Mouse (Mus musculus): ENCODE measurements around the gene Rps6ka3. TPM values are rescaled to one million over a fixed set of nuclear protein-coding genes. Genes with fewer than 3 reads are reported as not detected.

Rps6ka3 gene
- polyA plus RNA-seq, 1 experiment from 2014 or later: 5.7 TPM

DNA sequence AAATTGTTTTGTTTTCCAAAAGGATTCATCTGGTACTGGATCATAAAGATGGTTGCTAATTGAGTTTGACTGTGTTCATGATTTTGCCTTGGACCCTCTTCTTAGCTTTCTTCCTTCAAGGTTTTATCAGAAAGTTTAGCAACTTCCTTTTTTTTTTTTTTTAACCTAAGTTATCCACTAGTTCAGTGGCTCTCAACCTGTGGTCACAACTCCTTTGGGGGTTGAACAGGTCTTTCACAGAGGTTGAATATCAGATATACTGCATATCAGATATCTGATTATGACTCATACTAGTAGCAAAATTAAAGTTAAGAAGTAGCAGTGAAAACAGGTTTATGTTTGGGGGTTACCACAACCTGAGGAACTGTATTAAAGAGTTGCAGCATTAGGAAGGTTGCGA, 85.8 kb downstream of the Rps6ka3 start:
- ATAC-seq (ENCODE audit: low FRiP score): no peak
- Histone ChIP-seq H3K4me1 (ENCODE audit: control insufficient read depth, insufficient read depth, low read length) (no peaks in the 10 kb centered on the region), H3K9ac (ENCODE audit: low read length) (no peak overlapping the region), H3K27ac (ENCODE audit: low read depth, low read length) (no peak overlapping the region), H3K4me3 (ENCODE audit: low read depth, low read length) (no peak overlapping the region), H3K9me3 (ENCODE audit: control insufficient read depth, low read length) (no peaks in the 10 kb centered on the region), H3K4me2 (no peak overlapping the region), H3K36me3 (ENCODE audit: control insufficient read depth, insufficient read depth, low read length) (no peaks in the 10 kb centered on the region), H3K27me3 (ENCODE audit: control insufficient read depth, insufficient read depth, low read length) (no peaks in the 10 kb centered on the region)
- WGBS: 96% methylated on average over 1 of the region's 1 CpGs
- no peak for DNase-seq (ENCODE audit: low spot score, missing footprints)

- Histone ChIP-seq H3K9me3 (ENCODE audit: control insufficient read depth, low read length) (no peaks in the 10 kb centered on the region), H3K36me3 (ENCODE audit: control insufficient read depth, insufficient read depth, low read length) (no peaks in the 10 kb centered on the region), H3K27me3 (ENCODE audit: control insufficient read depth, insufficient read depth, low read length) (no peaks in the 10 kb centered on the region), H3K4me3 (ENCODE audit: low read depth, low read length) (no peak overlapping the region), H3K4me1 (ENCODE audit: control insufficient read depth, insufficient read depth, low read length) (no peaks in the 10 kb centered on the region), H3K27ac (ENCODE audit: low read depth, low read length) (no peak overlapping the region), H3K9ac (ENCODE audit: low read length) (no peak overlapping the region), H3K4me2 (no peak overlapping the region)
- no peak for DNase-seq (ENCODE audit: low spot score, missing footprints)
- WGBS: 93% methylated on average over 11 of the region's 11 CpGs
- no peak for ATAC-seq (ENCODE audit: low FRiP score)
Observed at GRCm38 (mm10) chrX:159302349-159303311, 92.5 kb downstream of the Rps6ka3 start.

DNA sequence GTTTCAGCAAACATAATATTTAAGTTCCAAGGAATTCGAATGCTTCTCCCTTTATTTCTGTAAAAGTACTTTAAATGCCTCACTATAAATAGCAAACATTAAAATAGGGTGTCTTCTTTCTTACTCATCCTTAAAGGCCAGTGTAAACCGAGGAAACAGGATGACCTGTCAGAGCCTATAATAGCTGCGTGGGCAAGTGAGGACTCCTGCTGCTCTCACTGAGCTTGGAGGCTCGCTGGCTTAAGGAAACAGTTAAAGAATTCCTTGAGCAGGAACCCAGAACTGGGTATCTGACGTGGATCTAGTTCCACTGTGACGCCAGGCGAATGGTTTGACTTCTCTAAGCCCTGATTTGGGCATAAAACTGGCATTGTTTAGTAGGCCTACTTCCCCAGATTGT, 105.2 kb downstream of the Rps6ka3 start:
- no peak overlapping the region for H3K4me2 ChIP-seq
- ATAC-seq (ENCODE audit: low FRiP score): no peak
- no peaks in the 10 kb centered on the region for H3K27me3 ChIP-seq (ENCODE audit: control insufficient read depth, insufficient read depth, low read length)
- no peak overlapping the region for H3K4me3 ChIP-seq (ENCODE audit: low read depth, low read length)
- no peak overlapping the region for H3K9ac ChIP-seq (ENCODE audit: low read length)
- no peak overlapping the region for H3K27ac ChIP-seq (ENCODE audit: low read depth, low read length)
- H3K36me3 ChIP-seq (ENCODE audit: control insufficient read depth, insufficient read depth, low read length): no peaks in the 10 kb centered on the region
- H3K4me1 ChIP-seq (ENCODE audit: control insufficient read depth, insufficient read depth, low read length): no peaks in the 10 kb centered on the region
- 67% methylated on average over 7 of the region's 7 CpGs for WGBS
- H3K9me3 ChIP-seq (ENCODE audit: control insufficient read depth, low read length): no peaks in the 10 kb centered on the region
- no peak for DNase-seq (ENCODE audit: low spot score, missing footprints)

DNA sequence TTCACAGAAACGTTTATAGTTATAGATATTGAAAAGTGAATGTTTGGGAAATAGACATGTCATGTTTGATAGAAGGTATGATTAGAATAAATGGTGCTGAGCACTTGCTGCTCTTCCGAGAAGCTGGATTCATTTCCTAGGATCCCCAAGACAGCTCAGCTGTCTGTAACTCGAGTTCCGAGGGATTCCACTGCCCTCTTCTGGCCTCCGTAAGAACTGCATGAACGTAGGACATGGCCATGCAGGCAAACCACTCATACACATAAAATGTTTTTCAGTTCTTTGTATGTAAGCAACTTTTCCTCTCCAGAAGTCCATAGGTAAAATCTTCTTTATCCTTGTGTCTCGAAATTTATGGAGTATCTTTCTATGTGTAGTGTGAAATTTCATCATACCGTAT, 111.2 kb downstream of the Rps6ka3 start:
- H3K4me3 ChIP-seq (ENCODE audit: low read depth, low read length): no peak overlapping the region
- H3K9me3 ChIP-seq (ENCODE audit: control insufficient read depth, low read length): no peaks in the 10 kb centered on the region
- H3K4me2 ChIP-seq: no peak overlapping the region
- H3K27me3 ChIP-seq (ENCODE audit: control insufficient read depth, insufficient read depth, low read length): no peaks in the 10 kb centered on the region
- no peak overlapping the region for H3K27ac ChIP-seq (ENCODE audit: low read depth, low read length)
- no peak for ATAC-seq (ENCODE audit: low FRiP score)
- H3K9ac ChIP-seq (ENCODE audit: low read length): no peak overlapping the region
- H3K36me3 ChIP-seq (ENCODE audit: control insufficient read depth, insufficient read depth, low read length): no peaks in the 10 kb centered on the region
- peak; percentile 92 for DNase-seq (ENCODE audit: low spot score, missing footprints)
- no peaks in the 10 kb centered on the region for H3K4me1 ChIP-seq (ENCODE audit: control insufficient read depth, insufficient read depth, low read length)
- 28% methylated on average over 8 of the region's 8 CpGs for WGBS

- WGBS: 91% methylated on average over 3 of the region's 3 CpGs
- ATAC-seq (ENCODE audit: low FRiP score): no peak
Observed at GRCm38 (mm10) chrX:159364506-159364905, 154.4 kb downstream of the Rps6ka3 start.

DNA sequence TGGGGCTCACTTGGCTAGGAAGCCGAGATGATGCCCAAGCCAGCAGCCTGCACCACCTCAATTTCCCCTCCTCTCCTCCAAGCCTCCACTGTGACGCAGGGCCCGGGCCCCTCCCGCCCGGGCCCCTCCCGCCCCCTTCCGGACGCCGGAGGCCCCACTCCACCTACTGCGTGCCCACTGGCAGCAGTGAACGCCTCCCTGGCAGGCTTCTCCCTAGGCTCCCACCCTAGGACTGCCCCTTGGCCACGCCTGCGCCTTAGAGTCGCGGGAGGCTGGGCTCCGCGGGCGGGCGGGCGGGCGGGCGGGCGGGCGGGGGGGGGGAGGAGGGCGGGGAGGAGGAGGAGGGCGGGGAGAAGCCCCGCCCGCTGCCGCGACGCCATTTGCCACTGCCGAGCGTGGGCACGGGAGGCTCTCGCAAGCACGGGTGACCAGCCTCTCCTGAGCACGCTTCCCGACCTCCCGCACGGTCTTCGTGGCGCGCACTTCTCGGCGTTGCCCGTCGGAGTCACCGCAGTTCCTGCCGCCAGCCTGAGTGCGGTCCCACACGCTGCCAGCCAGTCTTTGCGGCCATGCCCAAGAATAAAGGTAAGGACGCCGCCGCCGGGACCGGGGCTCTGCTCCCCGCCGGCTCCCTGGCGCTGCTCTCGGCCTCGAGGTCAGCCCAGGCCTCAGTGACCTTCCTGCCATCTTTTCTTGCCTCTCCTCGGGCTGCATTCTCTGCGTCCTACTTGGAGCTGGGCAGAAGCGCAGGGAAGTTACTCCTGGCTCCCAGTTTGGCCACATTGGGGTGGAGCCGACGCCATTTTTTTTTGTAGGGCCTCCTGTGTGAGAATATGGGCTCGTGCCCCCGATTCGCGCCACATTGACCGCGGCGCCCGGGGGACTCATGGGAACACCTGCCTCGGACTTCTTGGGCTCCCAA, 162.0 kb downstream of the Rps6ka3 start, which contains the start of gene Eif1ax:
TSS of gene Eif1ax (plus strand) at position 348 of the 922 bp plus-strand sequence.
- Histone ChIP-seq H3K27me3 (ENCODE audit: control insufficient read depth, insufficient read depth, low read length) (no peaks in the 10 kb centered on the region), H3K27ac (ENCODE audit: low read depth, low read length) (peak within 1 kb of the TSS; percentile 57), H3K36me3 (ENCODE audit: control insufficient read depth, insufficient read depth, low read length) (no peaks in the 10 kb centered on the region), H3K4me1 (ENCODE audit: control insufficient read depth, insufficient read depth, low read length) (no peaks in the 10 kb centered on the region), H3K9me3 (ENCODE audit: control insufficient read depth, low read length) (no peaks in the 10 kb centered on the region), H3K4me3 (ENCODE audit: low read depth, low read length) (peak within 1 kb of the TSS; percentile 66), H3K9ac (ENCODE audit: low read length) (peak within 1 kb of the TSS; percentile 71), H3K4me2 (peak within 1 kb of the TSS; percentile 44)
- ATAC-seq (ENCODE audit: low FRiP score) (peak; percentile 98), DNase-seq (ENCODE audit: low spot score, missing footprints) (peak; percentile 94)
- WGBS: 24% methylated on average over 53 of the region's 76 CpGs

More at GRCm38 (mm10) chrX:159364506-159364905, 154.4 kb downstream of the Rps6ka3 start:
- H3K4me2 ChIP-seq: no peak overlapping the region
- H3K27me3 ChIP-seq (ENCODE audit: control insufficient read depth, insufficient read depth, low read length): no peaks in the 10 kb centered on the region
- DNase-seq (ENCODE audit: low spot score, missing footprints): no peak
- H3K9me3 ChIP-seq (ENCODE audit: control insufficient read depth, low read length): no peaks in the 10 kb centered on the region
- H3K36me3 ChIP-seq (ENCODE audit: control insufficient read depth, insufficient read depth, low read length): no peaks in the 10 kb centered on the region
- H3K4me3 ChIP-seq (ENCODE audit: low read depth, low read length): no peak overlapping the region
- H3K9ac ChIP-seq (ENCODE audit: low read length): no peak overlapping the region
- H3K27ac ChIP-seq (ENCODE audit: low read depth, low read length): no peak overlapping the region
- no peaks in the 10 kb centered on the region for H3K4me1 ChIP-seq (ENCODE audit: control insufficient read depth, insufficient read depth, low read length)

GRCm38 (mm10) chrX:159372753-159373144, 162.6 kb downstream of the Rps6ka3 start:
- peak overlapping the region; percentile 44 for H3K4me2 ChIP-seq
- WGBS: 19% methylated on average over 9 of the region's 9 CpGs
- H3K4me3 ChIP-seq (ENCODE audit: low read depth, low read length): peak overlapping the region; percentile 66
- peak overlapping the region; percentile 57; the same call in 1 of the 2 replicates for H3K27ac ChIP-seq (ENCODE audit: low read depth, low read length)
- no peaks in the 10 kb centered on the region for H3K27me3 ChIP-seq (ENCODE audit: control insufficient read depth, insufficient read depth, low read length)
- H3K9me3 ChIP-seq (ENCODE audit: control insufficient read depth, low read length): no peaks in the 10 kb centered on the region
- H3K36me3 ChIP-seq (ENCODE audit: control insufficient read depth, insufficient read depth, low read length): no peaks in the 10 kb centered on the region
- DNase-seq (ENCODE audit: low spot score, missing footprints) (no peak), ATAC-seq (ENCODE audit: low FRiP score) (no peak)
- peak overlapping the region; percentile 71 for H3K9ac ChIP-seq (ENCODE audit: low read length)
- no peaks in the 10 kb centered on the region for H3K4me1 ChIP-seq (ENCODE audit: control insufficient read depth, insufficient read depth, low read length)

- DNase-seq (ENCODE audit: low spot score, missing footprints): no peak
- H3K9me3 ChIP-seq (ENCODE audit: control insufficient read depth, low read length): no peaks in the 10 kb centered on the region
- no peak overlapping the region for H3K9ac ChIP-seq (ENCODE audit: low read length)
- no peaks in the 10 kb centered on the region for H3K4me1 ChIP-seq (ENCODE audit: control insufficient read depth, insufficient read depth, low read length)
- no peak for ATAC-seq (ENCODE audit: low FRiP score)
- no peaks in the 10 kb centered on the region for H3K27me3 ChIP-seq (ENCODE audit: control insufficient read depth, insufficient read depth, low read length)
- no peak overlapping the region for H3K4me3 ChIP-seq (ENCODE audit: low read depth, low read length)
- no peaks in the 10 kb centered on the region for H3K36me3 ChIP-seq (ENCODE audit: control insufficient read depth, insufficient read depth, low read length)
- H3K27ac ChIP-seq (ENCODE audit: low read depth, low read length): no peak overlapping the region
- H3K4me2 ChIP-seq: no peak overlapping the region
- 86% methylated on average over 9 of the region's 9 CpGs for WGBS
Observed at GRCm38 (mm10) chrX:159387105-159387504, 177.0 kb downstream of the Rps6ka3 start.

Data from midbrain, embryonic 11.5 days (tissue).